Mouse (Mus musculus) bone marrow macrophage, adult 2 months (primary cell): Measurements from ENCODE around the gene Wdr20.

Experiments used
- CTCF ChIP-seq: IDR thresholded peaks from 2 replicates; pipeline ENCODE4 v1.5.1; 2012; ENCODE audit warnings: low read depth, mild to moderate bottlenecking, low read length, moderate library complexity
- POLR2A ChIP-seq: IDR thresholded peaks from 2 replicates; pipeline ENCODE4 v1.6.1; 2012; ENCODE audit warnings: mild to moderate bottlenecking, low read depth, low read length, borderline replicate concordance

- TF ChIP-seq CTCF, result no peak
- no peak for TF ChIP-seq POLR2A
Measured at GRCm38 (mm10) chr12:110738158-110738921, 596 bp downstream of the Wdr20 start.
